Mouse (Mus musculus) G1E (cell line): ENCODE data around the gene Fxyd7.

Experiments
- CTCF ChIP-seq: IDR thresholded peaks from 2 replicates; pipeline ENCODE4 v1.5.1; 2012; ENCODE audit warnings: low read depth, low read length, inconsistent platforms, mixed read lengths
- GATA1 ChIP-seq: IDR thresholded peaks from 2 replicates; pipeline ENCODE4 v1.6.1; 2012; ENCODE audit warnings: borderline replicate concordance, low read length, inconsistent platforms, mixed read lengths
- GATA2 ChIP-seq: IDR thresholded peaks from 2 replicates; pipeline ENCODE4 v1.6.1; 2012; ENCODE audit warnings: low read depth, low read length, inconsistent platforms, borderline replicate concordance
- POLR2AphosphoS5 ChIP-seq: IDR thresholded peaks from 2 replicates; pipeline ENCODE4 v1.6.1; 2012; ENCODE audit warnings: low read depth, low read length, inconsistent platforms; ENCODE audit not compliant: insufficient replicate concordance
- TAL1 ChIP-seq: conservative IDR thresholded peaks from 2 replicates; pipeline ENCODE4 v1.6.1; 2012; ENCODE audit warnings: low read depth, low read length, inconsistent platforms, mixed read lengths

GRCm38 (mm10) chr7:31049135-31049845 is 2.0 kb downstream of the Fxyd7 start:
- TF ChIP-seq TAL1 (no peak), CTCF (no peak), GATA1 (no peak), POLR2AphosphoS5 (no peak), GATA2 (no peak)
